Mouse (Mus musculus) ES-CJ7 (cell line): ENCODE data around the gene Siae.
A peak's percentile ranks its signal among the peaks of the same experiment; 100 is the strongest.

Source experiments
- DNase-seq: peaks from one replicate; pipeline ENCODE4 v3.0.0; 2011; ENCODE audit warnings: low read depth, low spot score

Siae gene

DNA sequence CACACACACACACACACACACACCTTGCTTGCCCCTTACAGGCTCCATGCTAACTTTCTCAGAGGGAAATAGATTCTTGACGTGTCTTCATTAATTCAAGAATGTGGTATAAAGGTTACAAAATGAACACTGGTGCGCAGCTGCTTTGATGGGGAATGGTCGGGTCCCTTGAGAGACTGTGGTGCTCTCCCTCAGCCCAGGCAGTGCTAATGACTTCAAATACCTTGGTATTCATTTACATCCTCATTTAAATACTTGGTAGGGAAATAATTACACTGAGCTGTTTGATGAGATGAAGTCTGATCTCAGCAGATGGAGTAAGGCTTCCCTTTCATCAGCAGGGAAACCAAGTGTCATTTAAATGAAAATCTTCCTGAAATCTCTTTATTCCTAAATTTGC is 69.6 kb downstream of the Siae start:
- no peak for DNase-seq

- DNase-seq: no peak
Measured at GRCm38 (mm10) chr9:37625641-37626040, 70.1 kb downstream of the Siae start.

DNA sequence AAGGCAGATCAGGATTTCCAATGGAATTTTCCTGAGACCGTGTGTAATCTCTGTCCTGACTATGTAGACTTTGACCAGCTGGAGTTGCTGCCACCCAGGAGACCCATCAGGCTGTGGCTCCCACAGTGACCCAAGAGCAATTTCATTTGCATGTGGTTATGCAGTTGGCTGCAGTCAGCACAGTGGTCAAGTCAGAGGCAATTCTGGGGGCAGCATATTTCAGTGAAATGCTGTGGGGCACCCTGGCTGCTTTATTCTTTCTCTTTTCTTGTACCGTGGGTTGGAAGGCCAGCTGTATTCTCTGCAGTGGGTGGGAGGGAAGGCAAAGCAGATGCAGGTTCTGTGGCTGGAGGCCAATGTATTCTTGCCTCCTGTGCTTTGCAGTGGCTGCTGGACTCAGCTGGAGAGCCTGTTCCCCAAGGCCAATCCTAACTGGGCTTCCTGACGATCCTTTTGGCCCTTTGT is 70.6 kb downstream of the Siae start:
- DNase-seq: no peak

GRCm38 (mm10) chr9:37627263-37627662 is 71.8 kb downstream of the Siae start:
- no peak for DNase-seq

DNA sequence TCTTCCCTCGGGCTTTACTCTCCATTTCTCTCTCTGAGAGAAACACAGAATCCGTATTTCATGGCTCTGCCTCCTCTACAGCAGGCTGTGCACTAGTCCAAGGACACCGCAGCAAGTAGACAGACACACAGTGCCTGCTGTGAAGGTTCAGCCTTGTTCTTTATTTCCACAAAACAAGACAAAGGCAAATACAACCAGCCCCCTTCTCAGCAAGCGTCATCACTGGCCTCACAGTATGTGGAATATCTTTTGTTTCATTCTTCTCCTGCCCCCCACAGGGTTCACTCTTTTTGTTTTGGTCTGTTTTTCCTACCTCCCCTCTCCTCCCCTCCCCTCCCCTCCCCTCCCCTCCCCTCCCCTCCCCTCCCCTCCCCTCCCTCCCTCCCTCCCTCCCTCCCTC is 73.1 kb downstream of the Siae start:
- DNase-seq: peak; percentile 57

GRCm38 (mm10) chr9:37629941-37630340 is 74.4 kb downstream of the Siae start:
- no peak for DNase-seq

DNA sequence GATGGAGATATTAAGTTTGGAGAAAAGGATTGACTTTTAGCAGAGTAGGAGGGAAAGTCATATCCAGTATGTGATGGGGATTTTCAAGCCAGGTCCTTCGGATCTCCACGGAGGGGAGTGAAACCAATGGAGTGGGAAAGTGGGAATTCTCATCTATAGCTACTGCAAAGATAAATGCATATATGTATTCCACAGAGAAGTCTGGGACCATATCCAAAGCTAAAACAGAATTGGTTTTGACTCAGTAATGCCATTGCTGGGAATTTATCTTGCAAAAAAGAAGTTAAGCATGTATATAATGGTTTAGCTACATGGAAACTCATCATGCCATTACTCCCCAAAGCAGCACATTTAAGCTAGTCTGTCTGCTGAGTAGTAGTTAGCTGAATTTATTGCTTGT is 76.8 kb downstream of the Siae start:
- no peak for DNase-seq

- DNase-seq: no peak
Measured at GRCm38 (mm10) chr9:37634269-37634668, 78.8 kb downstream of the Siae start.

GRCm38 (mm10) chr9:37636335-37636734 is 80.8 kb downstream of the Siae start:
- DNase-seq: peak; percentile 72

DNA sequence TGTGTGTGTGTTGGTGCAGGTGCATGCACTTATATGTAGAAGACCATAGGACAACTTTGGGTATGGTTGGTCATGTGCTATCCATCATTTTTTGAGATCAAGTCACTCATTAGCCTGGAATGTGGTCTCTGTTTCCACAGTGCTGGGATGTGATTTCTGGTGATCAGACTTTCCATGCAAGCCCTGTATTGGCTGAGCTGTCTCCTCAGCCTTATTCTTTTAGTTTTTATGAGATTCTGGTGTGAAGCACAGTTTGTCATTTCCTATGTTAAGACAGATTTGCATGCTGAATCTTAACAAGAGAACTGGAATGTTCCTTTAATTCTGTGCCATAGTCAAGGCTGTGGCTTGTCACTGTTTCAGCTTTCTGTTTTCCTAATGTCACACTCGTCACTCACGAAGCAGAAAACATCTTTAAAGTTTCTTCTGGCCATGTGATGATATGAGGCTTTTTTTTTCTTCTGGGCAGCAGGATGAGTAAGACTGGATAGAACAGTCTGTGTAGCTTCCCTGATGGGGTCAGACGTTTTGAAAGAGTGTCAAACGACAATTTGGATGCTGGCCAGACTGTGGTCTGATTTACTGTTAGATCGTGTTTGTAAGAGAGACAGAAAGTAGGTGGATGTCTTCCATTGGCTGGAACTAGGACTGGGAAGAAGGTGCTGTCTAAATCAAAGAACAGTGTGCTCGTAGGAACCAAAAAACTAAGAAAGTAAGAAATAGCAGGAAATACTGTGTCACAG is 81.5 kb downstream of the Siae start:
- DNase-seq: no peak

DNA sequence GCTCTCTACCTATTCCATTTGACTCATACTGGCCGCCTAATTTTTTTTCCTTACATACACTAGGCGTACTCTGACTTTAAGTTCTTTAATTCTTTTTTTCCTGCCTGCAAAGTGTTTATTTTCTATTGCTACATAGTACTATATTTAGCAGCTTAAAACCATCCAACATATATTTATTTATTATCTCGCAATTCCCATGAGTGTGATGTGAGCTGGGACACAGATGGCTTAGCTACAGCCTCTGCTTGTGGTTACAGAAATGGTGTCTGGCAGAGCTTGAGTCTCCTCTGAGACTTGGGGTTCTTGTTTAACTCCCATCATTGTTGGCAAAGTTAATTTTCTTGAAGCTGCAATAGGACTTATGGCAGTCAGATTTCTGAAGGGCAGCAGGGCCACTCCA is 83.2 kb downstream of the Siae start:
- no peak for DNase-seq

- no peak for DNase-seq
Measured at GRCm38 (mm10) chr9:37646246-37646645, 90.7 kb downstream of the Siae start.

- DNase-seq: no peak
Measured at GRCm38 (mm10) chr9:37650639-37651038, 95.1 kb downstream of the Siae start.

GRCm38 (mm10) chr9:37653836-37654235 is 98.3 kb downstream of the Siae start:
- DNase-seq: no peak

- peak; percentile 14 for DNase-seq
Measured at GRCm38 (mm10) chr9:37655961-37656360, 100.5 kb downstream of the Siae start.

- no peak for DNase-seq
Measured at GRCm38 (mm10) chr9:37656439-37656881, 101.0 kb downstream of the Siae start.

GRCm38 (mm10) chr9:37656931-37657481 is 101.5 kb downstream of the Siae start, which contains the start of gene Tbrg1:
TSS of gene Tbrg1 (minus strand) at chr9:37657312.
- DNase-seq: peak; percentile 99

GRCm38 (mm10) chr9:37659413-37659812 is 103.9 kb downstream of the Siae start:
- DNase-seq: no peak

- no peak for DNase-seq
Measured at GRCm38 (mm10) chr9:37663210-37663609, 107.7 kb downstream of the Siae start.

DNA sequence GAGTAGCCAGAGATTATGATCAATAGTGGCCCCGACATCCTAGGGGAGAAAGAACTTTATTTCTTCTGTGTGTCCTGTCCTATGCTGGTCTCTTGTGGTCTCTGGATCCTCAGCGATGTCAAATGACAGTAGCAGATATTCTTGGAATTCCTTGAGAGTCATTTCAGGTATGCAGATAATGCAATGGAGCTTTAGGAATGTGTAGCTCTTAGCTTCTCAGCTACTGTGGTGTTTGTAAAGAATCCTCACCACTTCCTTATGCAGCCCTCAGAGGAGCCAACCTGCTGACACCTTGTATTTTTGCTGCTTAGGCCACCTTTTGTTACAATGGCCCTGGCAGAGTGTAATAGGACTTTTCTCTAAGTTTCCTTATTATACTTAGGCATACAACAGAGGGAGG is 109.1 kb downstream of the Siae start:
- no peak for DNase-seq

DNA sequence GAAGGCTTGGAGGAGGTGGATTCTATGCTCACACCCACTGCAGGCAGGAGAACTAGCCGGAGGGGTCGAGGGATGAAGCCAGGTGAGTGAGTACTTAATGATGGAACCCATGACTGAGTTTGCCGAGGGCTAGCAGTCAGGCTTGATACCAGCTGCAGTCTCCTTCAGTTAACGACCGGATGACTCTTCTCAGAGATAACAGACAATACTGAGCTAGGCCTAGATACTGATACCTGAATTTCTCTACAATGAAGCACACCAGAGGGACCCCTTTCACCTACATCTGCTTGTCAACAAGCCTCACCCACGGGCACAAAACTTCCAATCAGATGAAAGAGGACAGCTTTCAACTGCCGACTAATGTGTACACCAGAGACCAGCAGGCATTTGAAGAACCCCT is 110.5 kb downstream of the Siae start:
- no peak for DNase-seq

DNA sequence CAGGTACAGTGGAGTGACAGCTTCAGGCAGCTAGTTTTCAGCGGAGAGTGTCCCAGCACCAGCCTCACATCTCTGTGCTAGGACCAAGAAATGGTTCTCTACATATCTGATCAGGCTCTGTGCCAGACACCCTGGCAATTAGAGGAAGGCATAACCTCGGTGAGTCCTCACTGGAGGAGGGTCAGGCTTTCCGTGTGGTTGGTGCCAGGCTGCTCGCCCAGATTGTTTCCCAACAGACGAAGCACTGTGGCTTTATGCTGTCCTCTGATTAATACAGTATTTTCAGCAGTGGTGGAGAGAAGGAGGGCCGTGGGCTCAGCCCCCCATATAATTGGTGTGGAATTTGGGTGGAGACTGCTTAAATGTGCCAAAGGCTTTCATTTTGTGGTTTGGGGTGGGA is 113.6 kb downstream of the Siae start, which contains the start of gene Panx3:
TSS of gene Panx3 (minus strand) at position 121 of the 400 bp plus-strand sequence.
- no peak for DNase-seq

DNA sequence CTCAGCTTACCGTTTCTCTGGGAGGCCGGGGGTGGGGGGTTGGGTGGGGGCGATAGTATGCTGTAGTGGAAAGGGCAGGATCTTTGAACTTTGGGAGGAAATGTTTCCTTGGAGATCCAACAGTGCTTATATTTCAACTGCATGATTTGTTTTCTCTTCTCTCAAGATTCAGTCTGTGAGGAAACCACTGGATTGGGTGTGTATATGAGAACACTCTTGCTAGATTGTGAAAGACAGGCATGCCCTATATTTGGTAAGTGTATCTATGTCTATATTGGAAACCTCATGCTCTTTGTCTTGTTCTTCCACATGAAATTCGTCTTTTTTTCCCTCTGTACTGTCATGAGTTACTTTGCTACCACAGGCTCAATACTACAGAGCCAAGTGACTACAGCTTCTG is 114.2 kb downstream of the Siae start:
- no peak for DNase-seq
